Mouse (Mus musculus) lung, postnatal 10 days (tissue): ENCODE measurements around the gene Prtg.

Experiments used
- DNase-seq: peaks from one replicate; pipeline ENCODE4 v3.0.0; 2021

Prtg gene

DNA sequence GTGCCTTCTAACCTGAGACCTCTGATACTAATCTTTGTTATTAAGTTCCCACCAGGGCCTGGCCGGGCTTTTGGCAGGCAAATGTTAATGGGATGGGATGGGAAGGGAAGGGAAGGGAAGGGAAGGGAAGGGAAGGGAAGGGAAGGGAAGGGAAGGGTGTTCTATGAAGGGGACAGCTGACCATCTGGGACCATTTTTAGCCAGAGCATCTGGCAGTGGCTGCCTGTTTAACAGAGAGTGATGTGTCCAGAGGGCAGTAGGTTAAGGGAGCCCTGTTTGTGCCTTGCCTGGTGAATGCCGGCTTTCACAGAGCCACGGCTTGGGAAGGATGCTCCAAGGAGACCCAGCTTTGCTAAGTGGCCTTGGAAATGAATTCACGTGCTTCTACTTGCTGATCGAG is 57.1 kb downstream of the Prtg start:
- no peak for DNase-seq

DNA sequence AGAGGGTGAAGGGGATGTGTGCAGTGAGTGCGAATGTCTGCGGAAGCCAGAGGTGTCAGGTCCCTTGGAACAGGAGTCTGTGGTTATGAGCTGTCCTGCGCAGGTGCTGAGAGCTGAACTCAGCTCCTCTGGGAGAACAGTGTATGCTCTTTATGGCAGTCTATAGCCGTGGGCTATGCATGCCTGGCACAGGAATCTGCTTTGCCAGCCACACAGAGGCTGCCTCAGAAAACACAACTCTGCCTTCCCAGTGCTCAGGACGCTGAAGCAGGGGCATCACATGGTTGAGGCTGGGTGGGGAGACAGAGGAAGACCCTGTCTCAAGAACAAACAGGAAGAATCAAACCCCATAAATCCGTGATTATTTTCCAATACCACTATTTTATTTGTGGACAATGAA is 60.8 kb downstream of the Prtg start:
- no peak for DNase-seq

DNA sequence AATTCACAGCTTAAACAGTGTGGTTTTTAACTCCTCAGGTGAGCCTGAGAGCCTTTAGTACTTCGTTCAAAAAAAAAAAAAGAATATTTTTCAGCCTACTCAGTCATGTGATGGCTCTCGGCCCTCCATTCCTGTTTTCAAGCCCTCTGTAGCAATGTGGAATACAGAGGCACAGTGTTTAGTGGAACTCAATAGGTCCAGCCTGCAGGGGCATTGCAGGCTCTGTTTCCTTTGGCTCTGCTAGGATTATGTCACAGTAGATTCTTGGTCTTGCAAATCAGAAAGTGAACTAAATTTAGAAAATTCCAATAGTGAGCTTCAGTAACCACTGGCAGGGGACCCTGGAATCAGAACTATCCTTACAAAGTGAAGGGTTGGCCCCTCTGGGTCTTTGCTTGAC is 62.1 kb downstream of the Prtg start:
- DNase-seq: no peak

DNA sequence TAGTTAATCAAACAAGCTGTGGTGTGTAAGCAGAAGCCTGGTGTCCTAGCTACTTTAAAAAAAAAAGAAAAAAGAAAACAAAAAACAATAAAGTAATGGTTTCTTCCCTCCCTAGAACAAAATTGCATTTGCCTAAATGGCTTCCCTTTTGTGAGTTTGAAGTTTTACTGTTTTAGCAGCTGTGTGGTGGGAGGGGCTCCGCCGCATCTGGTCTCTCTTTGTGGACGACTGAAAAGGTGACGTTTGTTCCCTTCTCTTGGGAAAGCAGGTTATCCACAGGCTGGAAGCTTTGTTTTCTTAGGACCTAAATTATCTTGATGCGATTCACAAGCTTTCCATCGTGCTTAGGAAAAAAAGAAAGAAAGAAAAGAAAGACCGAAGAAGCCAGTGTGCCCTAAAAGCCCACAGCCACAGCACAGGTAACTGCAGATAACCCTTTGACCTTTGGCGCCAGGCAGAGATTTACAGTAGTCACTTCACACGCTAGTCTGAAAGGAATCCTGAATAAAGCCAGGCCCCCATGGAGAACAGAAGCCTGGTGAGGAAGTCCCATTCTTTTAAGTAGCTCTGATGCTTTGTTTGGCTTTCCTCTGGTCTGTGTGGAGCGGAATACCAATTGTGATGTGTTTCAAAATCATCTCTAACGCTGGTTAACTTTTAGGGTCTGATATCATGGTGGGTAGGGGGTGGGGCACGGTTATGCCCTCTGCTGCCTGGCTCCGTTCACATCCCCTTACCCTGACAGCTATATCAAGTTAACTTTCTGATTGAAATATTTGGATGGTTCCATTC is 65.0 kb downstream of the Prtg start:
- no peak for DNase-seq

GRCm38 (mm10) chr9:72872298-72873130 is 65.8 kb downstream of the Prtg start:
- no peak for DNase-seq

DNA sequence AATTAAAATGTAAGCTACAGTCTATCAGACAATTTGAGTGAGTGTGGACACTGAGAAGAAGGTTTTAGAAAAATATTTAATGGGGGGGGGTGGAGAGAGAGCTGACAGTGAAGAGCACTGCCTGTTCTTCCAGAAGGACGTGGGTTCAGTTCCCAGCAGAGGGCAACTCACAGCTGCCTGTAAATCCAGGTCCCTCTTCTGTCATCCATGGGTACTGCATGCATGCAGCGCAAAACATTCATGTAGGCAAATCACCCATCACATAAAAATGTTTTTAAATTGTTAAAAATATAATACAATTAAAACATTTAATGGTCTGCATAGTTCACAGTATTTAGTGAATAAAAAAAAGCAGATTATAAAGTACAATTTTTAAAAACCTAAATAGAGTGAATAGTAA is 69.2 kb downstream of the Prtg start:
- no peak for DNase-seq

- DNase-seq: no peak
These were observed 71.2 kb downstream of the Prtg start for GRCm38 (mm10) chr9:72877905-72878304.

DNA sequence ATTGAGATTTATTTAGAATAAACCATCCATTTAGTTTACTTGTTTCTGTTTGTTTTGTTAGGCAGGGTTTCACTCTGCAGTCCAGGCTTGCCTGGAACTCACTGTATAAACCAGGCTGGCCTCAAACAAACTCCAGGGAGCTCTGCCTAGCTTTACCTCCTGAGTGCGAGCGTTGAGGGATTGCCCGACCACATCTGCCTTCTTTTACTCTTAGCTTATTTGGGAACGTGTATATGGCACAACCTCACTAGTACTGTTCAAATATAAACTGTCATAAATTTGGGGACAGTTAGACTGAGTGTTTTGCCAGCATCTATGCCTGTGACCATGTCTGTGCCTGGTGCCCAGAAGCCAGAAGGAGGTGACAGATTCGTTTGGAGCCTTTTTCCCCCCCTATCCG is 72.0 kb downstream of the Prtg start:
- no peak for DNase-seq

- no peak for DNase-seq
These were observed 72.9 kb downstream of the Prtg start for GRCm38 (mm10) chr9:72879601-72880000.

GRCm38 (mm10) chr9:72880225-72880960 is 73.7 kb downstream of the Prtg start:
- DNase-seq: peak; percentile 40

GRCm38 (mm10) chr9:72881026-72881768 is 74.5 kb downstream of the Prtg start:
- peak; percentile 80 for DNase-seq

GRCm38 (mm10) chr9:72883940-72884339 is 77.3 kb downstream of the Prtg start:
- DNase-seq: peak; percentile 73

- no peak for DNase-seq
These were observed 83.1 kb downstream of the Prtg start for GRCm38 (mm10) chr9:72889777-72890176.

GRCm38 (mm10) chr9:72890499-72891085 is 83.9 kb downstream of the Prtg start:
- no peak for DNase-seq

DNA sequence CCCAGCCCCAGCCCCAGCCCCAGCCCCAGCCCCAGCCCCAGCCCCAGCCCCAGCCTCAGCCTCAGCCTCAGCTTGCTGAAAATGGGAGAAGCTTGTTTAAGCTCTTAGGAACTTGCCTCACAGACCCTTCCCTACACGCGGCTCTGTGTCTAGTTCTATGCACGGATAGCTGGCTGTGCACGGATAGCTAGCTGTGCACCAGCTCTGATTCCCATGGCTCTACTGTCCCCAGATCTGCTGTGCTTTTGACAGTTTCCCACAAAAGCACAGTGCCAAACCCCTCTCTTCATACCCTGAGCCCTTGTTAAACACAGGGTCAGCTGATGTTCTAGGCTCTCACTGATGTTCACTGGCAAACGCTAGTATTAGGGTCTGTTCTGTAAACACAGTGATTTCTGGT is 86.1 kb downstream of the Prtg start:
- DNase-seq: no peak

DNA sequence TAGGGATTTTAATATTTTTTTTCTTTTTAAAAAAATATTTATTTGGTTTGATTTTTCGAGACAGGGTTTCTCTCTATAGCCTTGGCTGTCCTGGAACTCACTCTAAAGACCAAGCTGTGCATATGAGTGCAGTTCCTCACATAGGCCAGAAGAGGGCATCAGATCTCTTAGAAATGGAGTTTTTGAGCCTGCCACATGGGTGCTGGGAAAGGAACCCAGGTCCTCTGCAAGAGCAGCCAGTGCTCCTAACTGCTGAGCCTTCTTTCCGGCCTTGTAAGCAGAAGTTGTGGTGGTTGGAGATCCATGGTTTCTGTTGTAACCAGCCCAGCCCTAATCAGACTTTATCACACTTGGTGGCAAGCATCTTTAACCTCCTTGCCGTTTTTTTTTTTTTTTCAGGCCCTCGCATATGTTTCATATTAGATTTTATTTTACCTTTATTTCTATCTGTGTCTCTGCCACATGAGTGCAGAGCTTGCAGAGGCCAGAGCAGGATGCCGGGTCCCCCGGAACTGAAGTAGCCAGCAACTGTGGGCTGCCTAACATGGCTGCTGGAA is 88.2 kb downstream of the Prtg start:
- DNase-seq: no peak

- DNase-seq: no peak
These were observed 95.4 kb downstream of the Prtg start for GRCm38 (mm10) chr9:72902057-72902456.

DNA sequence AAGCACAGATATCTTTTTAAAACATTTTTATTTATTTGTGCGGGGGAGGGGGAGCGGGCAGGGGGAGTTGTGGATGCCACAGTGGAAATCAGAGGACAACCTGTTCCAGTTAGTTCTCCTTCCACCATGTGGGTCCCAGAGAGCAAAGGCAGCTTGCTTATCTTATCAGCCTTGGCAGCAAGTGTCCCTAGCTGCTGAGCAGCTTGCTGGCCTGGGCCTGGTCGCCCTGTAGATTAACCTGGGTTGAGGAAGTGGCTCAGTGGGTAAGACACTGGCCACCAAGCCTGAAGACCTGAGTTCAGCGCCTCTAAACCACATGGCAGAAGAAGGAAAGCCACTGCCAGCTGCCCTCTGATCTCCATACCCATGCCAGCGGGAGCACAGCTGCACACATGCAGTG is 95.9 kb downstream of the Prtg start:
- DNase-seq: no peak

- peak; percentile 53 for DNase-seq
These were observed 100.0 kb downstream of the Prtg start for GRCm38 (mm10) chr9:72906693-72907103.

GRCm38 (mm10) chr9:72911381-72911780 is 104.7 kb downstream of the Prtg start:
- DNase-seq: no peak

- DNase-seq: no peak
These were observed 106.9 kb downstream of the Prtg start for GRCm38 (mm10) chr9:72913551-72913950.

DNA sequence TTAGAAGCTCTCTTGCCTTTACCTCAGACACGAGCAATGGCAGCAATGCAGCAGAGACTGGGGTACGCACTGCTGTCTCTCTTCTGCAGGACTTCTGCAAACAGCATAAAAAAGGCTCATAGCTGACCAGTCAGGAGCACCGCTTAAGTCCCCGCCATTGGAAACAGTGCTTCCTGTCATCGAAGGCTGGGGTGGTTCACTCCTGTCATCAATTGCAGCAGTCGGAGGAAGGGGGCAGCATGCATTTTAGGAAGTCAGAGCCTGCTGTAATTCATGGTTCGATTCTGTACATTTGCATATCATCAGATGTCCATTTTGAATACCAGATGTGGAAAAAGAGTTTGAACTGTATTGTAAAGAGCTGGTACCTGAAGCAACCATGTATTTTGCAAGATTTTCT is 109.1 kb downstream of the Prtg start:
- no peak for DNase-seq
